Mouse (Mus musculus): Measurements from ENCODE around the gene Wdtc1.

The Wdtc1 gene

DNA sequence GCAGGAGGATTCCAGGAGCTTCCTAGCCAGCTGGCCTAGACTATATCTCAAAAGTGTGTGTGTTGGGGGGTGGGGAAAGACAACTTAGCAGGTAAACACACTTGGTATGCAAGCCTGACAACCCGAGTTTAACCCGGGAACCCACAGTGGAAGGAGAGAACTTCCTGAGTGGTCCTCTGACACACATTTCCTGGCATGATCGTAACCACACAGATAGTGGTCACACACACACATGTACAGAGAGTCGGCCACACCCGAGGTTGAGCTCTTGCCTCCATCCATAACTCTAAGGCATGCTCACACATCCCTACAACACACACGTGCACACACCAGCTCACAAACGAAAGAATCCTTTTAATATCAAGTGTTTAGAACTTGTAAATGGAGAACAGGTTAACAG lies 25.2 kb downstream of the Wdtc1 start:
- no peak for DNase-seq (ENCODE audit: low spot score in 2 of 2)

DNA sequence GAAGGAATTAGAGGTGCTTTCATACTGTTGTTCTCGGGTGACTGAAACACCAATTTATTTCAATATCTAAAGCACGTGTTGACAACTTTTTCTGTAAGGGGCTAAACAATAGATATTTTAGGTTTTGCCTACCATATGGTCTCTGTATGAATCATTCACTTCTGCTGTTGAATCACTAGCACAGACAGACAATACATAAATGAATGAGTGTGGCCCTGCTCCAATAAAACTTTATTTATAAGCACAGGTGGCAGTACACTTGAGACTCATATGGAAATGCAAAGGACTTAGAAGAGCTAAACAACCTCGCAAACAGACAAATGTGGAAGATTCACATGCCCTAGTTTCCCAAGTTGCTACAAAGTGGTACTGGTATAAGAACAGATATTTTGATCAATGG lies 33.6 kb downstream of the Wdtc1 start:
- DNase-seq (ENCODE audit: low spot score in 2 of 2): no peak

DNA sequence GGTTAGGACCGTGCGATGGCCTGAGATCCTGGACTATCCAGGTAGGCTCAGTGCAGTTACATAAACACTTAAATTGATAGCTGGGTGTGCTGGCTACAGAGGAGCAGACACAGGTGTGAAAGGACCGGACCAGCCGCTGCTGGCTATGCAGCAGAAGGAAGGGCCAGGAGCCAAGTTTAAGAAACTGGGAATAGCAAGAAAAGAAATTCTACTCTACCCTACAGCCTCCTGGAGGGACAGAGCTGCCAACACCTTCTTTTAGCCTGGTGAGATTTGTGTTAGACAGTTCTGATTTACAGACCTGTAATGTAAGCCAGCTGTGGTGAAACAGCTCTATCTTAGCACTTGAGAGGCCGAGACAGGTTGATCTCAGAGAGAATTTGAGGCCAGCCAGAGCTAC lies 37.3 kb downstream of the Wdtc1 start:
- DNase-seq (ENCODE audit: low spot score in 2 of 2): no peak

DNA sequence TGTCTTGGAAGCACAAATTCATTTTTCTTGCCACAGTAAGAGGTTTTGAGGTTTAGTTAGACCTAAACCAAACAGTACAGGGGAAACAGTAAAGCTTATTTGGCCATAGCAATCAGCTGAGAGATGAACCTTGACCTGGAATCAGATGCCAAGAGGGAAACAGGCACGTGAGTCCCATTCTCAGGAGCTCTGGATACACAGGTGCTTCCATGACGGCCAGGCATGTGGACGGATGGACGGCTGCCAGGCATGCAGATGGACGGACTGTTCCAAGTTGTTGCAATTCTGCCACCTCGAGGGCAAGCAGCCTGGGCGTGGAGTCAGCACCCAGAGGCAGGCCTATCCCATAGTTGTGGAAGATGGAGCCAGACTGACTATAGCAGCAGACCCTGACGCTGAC lies 38.4 kb downstream of the Wdtc1 start:
- DNase-seq (ENCODE audit: low spot score in 2 of 2): no peak

DNA sequence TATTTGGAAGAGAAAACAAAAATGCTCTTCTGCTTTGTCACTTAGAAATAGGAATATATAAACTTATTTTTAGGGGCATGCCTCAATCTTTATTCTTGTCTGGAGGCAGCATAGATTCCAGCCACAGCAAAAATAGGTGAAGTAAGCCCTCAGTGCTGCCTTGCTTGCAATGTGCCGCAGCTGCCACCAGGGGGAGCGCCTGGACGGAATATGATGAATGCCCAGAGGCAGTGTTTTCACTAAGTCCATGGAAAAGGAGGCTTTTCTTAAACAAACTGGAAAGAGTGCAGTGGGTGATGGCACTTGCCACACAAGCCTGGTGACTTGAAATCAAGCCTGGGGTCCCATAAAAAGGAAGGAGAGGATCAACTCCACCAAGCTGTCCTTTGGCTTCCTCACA lies 43.3 kb downstream of the Wdtc1 start:
- peak; percentile 57 to 84 for DNase-seq (ENCODE audit: low spot score in 2 of 2)

DNA sequence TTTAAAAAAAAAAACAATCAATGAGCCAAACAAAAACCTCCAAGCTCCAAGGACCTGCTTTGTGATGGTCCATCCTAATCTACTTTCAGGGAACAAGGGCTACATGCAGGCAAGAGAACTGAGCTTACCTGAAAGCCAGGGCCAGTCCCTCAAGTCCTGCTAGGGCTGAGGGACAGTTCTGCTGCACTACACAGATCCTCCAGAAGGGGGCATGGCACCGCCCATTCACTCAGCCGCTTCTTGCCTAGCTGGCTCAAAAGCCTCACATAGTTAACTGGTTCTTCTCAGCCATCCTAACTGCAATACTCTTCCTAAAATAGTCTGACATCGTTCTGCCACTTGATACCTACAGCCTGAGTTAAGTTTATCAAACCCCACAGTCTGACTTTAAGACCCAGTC lies 46.0 kb downstream of the Wdtc1 start:
- no peak for DNase-seq (ENCODE audit: low spot score in 2 of 2)

DNA sequence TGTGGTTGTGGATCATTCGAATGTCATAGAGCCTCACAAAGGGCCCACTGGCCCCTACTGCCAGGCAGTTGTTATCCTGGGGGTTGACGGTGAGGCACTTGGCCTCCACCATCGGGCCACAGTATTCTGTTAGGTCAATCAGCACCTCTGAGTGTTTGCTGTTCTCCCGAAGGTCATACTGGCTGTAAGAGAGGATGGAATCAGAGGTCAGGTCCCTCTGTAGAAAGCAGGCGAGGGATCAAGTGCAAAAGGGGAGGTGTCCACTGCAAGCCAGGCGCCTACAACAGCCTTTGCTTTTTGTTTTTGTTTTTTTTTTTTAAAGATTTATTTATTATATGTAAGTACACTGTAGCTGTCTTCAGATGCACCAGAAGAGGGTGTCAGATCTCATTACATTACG lies 47.5 kb downstream of the Wdtc1 start:
- no peak for DNase-seq (ENCODE audit: low spot score in 2 of 2)

DNA sequence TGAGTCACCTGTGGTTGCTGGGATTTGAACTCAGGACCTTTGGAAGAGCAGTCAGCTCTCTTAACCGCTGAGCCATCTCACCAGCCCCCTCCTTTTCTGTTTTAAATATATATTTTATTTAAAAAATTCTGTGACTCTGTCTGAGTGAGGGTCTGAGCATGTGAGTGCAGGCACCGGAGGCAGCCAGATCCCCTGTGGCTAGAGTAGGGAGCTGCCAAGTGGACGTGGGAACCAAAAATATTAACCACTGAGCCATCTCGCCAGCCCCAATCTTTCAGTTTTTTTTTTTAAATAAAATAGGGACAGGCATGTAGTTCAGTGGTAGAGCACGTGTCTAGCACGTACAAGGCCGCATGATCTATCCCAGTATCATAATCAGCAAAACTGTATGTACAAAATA lies 48.5 kb downstream of the Wdtc1 start:
- DNase-seq (ENCODE audit: low spot score in 2 of 2): no peak

DNA sequence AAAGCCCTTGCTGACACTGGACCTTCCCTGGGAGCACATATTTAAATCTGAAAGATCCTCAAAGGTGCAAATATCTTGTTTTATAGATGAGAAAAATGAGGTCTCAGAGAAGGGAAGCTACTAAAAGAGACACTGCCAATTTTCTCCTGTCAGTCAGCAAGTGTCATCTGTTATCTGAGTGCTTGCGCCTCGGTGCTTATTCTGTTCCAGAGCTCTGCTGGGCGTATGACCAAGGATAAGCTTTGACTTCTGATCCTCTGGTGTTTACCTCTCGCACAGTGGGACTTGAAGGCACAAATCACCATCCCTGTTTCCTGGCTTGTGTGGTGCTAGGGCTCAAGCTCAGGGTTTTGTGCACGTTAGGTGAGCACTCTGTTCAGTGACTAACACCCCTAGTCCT lies 50.6 kb downstream of the Wdtc1 start:
- no peak for DNase-seq (ENCODE audit: low spot score in 2 of 2)

DNA sequence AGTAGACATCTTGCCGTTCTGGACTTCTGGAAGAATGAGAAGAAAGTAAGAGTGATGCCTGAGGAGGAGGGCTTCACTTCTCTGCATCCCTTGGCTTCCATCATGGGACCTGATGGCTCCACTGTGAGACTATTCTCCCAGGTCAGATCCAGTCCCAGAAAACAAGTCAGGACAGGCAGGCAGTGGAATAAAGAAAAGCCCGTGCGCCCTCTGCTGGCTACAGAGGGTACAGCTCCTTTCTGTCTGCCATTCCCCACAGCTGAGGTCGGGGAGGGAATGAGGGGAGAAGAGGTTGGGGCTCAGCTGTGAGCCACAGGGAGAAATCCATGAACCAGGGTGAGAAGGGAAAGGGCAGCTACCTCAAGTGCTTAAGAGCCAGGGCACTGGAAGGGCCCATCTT lies 51.5 kb downstream of the Wdtc1 start:
- peak in 1 of 2 experiments; percentile 69 for DNase-seq (ENCODE audit: low spot score in 2 of 2)

DNA sequence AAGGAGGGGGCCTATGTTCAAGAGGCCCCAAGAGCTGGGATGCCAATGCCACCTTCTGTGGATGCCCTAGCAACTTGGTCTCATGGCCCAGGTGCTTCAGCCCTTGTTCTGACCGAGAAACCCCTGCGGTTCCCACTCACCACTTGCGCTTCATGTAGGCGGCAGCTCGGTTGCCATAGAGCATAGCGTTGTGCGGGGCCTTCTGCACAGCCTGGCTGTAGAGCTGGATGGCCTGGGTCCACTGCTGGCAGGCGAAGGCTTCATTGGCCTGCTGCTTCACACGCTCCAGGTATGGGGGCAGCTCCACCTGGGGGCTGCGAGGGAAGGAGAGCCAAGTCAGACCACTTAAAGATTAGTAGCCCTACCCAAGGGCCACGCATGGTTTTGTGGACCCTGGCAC lies 52.9 kb downstream of the Wdtc1 start:
- no peak for DNase-seq (ENCODE audit: low spot score in 2 of 2)

DNA sequence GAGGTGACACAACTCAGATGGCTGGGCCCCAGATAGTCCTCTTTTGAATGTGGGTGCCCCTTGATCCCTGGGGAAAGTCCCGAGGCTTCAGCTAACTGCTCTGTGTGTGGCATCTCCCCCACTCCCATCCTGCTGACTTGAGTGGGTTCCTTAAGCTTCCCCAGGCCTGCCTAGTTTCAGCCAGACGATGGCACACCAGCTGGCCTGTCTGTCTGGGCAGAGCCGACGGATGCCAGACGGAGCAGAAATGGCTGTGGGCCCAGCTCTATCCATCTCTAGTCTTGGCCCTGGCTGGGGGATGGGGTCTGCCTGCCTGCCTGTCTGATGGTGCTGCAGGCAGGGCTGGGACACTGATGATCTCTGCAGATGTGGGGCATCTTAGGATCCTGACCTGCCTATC lies 53.6 kb downstream of the Wdtc1 start:
- DNase-seq (ENCODE audit: low spot score in 2 of 2): peak; percentile 55 to 71

DNA sequence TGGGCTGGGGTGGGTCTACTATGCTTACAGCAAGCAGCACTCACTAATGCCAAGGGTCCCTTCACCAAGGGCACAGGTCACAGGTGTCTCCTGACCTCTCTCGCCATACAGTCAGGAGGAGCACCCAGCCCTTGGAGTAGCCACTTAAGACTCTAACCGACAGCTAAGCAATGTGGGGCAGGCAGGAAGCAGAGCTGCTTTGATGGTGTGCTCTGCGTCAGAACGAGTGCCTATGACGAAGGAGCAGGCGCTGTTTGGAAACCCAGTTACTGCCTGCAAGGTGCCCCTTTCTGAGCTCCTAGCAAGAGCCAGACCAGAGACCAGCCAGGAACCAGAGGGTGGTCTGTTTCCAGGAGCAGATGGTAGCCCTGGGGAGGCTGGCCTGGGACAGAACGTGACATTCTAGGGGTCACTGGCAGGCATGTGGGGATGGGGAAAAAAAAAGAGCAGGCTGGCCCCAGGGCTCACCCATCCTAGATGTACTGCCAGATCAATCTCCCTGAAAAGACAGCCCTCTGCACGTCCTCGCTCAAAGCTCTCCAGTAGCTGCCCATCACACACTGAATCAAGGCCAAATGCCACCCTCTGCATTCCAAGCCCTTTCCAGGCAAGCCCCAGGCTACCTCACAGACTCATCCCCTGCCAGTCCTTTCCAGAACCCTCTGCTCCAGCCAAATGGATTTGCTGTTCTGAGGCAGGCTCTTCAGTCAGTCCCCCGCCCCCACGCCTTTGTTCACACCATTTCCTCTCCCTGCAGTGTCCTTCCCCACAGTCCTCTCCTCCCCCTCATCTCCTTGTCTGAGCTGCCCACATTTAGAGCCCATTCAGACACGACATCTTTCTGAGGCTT lies 54.5 kb downstream of the Wdtc1 start:
- peak; percentile 45 to 73 for DNase-seq (ENCODE audit: low spot score in 2 of 2)

DNA sequence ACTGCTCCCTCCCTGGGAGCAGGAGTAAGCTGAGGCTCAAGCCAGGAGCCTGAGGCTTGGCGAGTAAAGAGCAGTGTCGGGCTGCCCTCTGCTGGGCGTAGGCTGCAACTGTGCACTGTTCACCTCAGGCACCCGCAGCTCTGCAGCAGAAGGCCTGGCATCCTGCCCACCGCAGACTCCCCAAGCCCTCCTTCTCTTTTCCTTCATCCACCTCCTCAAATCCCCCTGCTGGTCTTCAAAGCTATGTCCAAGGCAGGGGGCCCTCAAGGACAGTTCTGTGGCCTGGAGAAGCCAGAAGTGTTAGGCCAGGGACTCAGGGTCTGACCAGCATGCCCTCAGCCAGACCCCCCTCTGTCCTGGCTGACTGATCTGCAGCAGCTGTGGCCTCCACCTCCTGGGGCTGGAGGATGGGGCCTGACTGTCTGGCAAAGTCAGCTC lies 55.5 kb downstream of the Wdtc1 start:
- peak; percentile 76 to 87 for DNase-seq (ENCODE audit: low spot score in 2 of 2)

DNA sequence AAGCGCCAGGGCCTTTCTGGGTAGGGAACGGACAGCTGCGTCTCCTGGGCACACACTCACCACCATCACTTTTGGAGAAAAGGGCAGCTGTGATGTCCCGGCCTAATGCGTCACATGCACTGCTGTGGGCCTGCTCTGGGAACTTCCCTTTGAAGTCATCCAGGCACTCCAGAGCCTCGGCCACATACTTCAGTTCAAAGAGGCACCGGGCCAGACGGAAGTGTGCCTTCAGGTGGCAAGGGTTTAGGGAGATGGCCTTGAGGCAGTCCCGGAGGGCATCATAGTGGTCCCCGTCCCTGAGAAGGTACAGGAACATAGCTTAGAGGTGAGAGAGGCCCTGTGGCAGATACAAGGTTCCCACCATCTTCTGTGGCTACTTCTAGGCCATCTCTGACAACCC lies 55.9 kb downstream of the Wdtc1 start:
- DNase-seq (ENCODE audit: low spot score in 2 of 2): no peak

DNA sequence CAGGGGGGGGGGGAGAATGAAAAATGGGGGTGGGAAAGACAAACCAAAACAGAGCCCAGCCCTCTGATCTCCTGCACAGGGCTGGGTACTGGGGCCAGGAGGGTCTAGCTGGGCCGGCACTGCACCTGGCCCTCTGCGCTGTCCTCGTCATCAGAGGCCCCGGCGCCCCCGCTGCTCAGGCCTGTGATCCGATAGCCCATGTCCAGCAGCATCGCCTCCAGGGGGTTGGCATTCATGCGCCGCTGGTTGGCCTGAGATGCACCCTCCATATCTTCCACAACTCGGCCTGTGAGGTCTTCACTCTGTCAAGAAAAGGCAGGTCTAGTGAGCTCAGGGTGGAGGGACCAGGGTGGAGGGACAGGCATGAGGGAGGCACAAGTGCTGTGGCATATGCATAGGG lies 59.2 kb downstream of the Wdtc1 start:
- no peak for DNase-seq (ENCODE audit: low spot score in 2 of 2)

DNA sequence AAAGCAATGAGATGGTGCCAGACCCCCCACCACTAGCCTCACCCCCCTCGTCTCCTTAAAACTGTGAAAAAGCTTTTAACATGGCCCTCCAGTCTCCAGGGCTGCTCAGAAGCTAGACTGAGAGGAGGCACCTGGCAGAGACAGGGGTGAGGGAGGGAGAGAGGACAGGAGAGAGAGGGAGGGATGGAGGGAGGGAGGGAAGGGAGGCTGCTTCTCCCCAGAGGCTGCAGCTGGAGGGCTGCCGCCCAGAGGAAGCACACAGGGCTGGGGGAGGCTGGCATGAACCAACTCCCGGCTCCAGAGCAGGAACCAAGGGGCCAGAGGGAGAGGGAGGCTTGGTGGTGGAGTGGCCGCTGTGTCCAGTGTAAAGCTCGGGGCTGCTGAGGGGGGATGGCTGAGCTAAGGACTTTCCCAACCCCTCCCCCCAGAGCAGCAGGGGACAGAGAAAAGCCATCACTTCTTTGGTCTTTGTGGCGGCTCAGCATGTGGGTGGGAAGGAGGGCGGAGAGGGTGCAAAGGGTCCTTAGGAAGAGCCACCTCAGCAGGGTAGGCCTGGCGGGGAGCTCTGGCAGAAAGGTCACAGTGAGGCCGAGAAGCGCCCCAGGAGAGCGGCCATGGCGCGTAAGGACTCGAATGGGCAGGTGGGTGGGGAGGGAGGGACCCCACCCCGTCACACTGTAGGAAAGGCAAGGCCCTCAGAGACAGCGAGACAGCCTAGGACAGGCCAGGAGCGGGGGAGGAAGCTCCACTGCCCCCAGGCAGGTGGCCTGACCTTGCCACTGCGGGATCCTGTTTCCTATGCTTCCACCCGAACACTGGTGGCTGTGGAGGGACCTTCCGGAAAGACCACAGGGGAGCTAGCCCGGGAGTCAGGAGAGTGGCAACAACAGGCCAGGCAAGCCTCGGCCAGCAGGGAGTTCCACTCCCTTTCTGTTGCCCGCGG lies 60.1 kb downstream of the Wdtc1 start:
- DNase-seq (ENCODE audit: low spot score in 2 of 2): no peak

DNA sequence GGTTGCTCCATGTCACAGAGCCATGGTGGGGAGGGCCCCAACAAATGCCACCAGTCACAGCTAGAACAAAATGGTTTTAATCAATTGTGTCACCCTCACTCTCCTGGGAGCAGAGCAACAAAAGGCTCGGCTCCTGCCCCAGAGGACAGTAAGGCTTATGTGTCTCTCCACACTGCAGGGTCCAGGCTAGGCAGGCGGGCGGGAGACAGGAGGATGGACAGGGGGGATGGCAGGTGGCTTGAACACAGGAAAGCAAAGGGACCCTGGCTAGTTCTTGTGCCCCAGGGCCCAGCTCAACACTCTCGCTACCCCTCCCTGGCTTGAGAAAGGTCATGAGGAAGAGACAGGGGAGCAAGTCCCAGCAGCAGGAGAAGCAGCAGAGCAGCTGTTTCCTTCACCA lies 60.9 kb downstream of the Wdtc1 start:
- DNase-seq (ENCODE audit: low spot score in 2 of 2): no peak

DNA sequence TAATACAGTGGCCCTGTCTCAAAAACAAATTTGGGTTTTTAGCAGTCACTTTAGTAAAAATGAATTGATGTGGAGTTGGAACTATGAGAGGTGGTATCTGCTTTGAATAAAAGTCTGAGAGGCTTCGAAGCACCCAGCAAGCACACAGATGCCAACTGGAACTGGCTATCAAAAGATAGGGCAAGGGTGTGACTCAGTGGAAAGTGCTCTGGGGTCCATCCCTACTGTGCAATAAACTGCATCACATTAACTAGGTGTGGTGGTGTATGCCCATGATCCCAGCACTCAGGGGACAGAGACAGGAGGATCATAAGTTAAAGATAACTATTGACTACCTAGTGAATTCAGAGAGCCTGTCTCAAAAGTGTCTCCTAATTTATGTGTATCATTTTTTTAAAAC lies 62.0 kb downstream of the Wdtc1 start:
- no peak for DNase-seq (ENCODE audit: low spot score in 2 of 2)

DNA sequence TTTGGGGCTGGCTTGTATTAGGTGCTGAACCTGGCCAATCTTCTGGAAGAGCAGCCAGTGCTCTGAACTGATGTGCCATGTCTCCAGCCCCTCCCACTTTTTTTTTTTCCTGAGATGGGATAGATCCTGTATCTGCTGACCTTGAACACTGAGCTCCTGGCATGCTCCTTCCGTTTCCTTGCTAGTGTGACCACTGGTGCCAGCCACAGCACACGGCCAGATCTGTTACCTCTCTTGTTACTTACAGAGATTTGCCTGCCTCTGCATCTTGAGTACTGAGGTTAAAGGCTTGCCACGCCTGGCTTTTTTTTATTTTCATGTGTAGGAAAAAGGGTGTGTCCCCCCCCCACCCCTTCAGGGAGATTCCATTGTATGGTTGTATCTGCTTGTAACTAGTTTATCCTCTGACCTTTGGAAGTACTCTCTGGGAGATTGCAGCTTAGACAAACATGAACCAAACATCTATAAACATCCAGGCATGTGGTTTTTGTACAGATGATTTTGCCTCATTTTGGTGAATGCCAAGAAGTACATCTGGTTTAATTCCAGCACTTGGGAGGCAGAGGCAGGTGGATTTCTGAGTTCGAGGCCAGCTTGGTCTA lies 66.7 kb downstream of the Wdtc1 start:
- no peak for DNase-seq (ENCODE audit: low spot score in 2 of 2)

DNA sequence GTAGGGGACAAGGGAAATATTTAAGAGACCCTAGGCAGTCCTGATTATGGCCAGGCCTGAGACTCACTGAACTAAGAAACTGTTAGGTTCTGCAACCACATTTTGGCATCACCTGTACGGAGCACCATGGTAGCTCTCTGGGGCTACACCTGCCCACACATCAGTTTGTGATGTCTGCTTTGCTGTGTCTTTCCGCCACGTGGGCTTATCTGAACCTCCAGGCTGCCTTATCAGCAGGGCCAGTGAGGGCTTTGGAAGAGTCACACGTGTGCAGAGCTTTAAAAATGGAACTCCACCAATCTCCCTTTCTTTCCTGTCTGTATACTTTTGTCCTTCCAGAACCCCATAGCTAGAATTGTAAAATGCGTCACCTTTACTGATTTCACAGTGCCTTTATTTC lies 67.3 kb downstream of the Wdtc1 start:
- DNase-seq (ENCODE audit: low spot score in 2 of 2): no peak

DNA sequence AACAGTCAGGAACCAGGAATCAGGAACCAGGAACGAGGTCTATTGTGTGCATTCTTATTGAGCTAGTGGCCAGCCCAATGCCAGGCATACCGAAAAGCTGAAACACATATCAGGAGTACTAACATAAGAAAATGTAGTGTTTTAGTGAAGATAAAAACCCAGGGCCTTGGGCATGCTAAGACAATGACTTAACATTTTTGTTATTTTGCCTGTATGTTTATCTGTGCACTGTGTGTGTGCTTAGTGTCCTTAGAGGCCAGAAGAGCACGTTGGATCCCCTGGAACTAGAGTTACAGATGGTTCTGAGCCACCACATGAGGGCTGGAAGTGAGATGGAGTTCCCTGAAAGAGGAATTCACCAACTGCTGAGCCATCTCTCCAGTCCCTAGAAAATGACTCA lies 68.0 kb downstream of the Wdtc1 start:
- DNase-seq (ENCODE audit: low spot score in 2 of 2): no peak
